Mouse (Mus musculus) limb, embryonic 12.5 days (tissue): ENCODE measurements around the gene Eme2. TPM values are rescaled to one million over a fixed set of nuclear protein-coding genes. Genes with fewer than 3 reads are reported as not detected.

Experiments
- ATAC-seq: fragments of 200-750 bp; cut with Nextera tagmentation; 2 replicates; pipeline ENCODE4 v1.8.0; 2017; ENCODE audit warnings: low read depth, moderate TSS enrichment; ENCODE audit not compliant: insufficient number of reproducible peaks, insufficient read depth, low FRiP score, low TSS enrichment
- H3K27ac ChIP-seq: fragments of 300-500 bp; sonication (generic); 2 replicates; pipeline ENCODE4 v1.5.1; 2016; ENCODE audit warnings: mild to moderate bottlenecking, moderate library complexity
- H3K27me3 ChIP-seq: fragments of 300-500 bp; sonication (generic); 2 replicates; pipeline ENCODE4 v1.6.1; 2016; ENCODE audit warnings: mild to moderate bottlenecking, moderate library complexity
- H3K36me3 ChIP-seq: fragments of 300-500 bp; sonication (generic); 2 replicates; pipeline ENCODE4 v1.6.1; 2016; ENCODE audit warnings: mild to moderate bottlenecking, moderate library complexity
- H3K4me1 ChIP-seq: fragments of 300-500 bp; sonication (generic); replicated peaks from 2 replicates; pipeline ENCODE4 v1.6.1; 2016
- H3K4me2 ChIP-seq: fragments of 300-500 bp; sonication (generic); 2 replicates; pipeline ENCODE4 v1.6.1; 2016; ENCODE audit warnings: mild to moderate bottlenecking, moderate library complexity
- H3K4me3 ChIP-seq: fragments of 300-500 bp; sonication (generic); replicated peaks from 2 replicates; pipeline ENCODE4 v1.5.1; 2016; ENCODE audit warnings: mild to moderate bottlenecking
- H3K9ac ChIP-seq: fragments of 300-500 bp; sonication (generic); replicated peaks from 2 replicates; pipeline ENCODE4 v1.6.1; 2016; ENCODE audit warnings: mild to moderate bottlenecking, moderate library complexity
- H3K9me3 ChIP-seq: fragments of 300-500 bp; sonication (generic); 2 replicates; pipeline ENCODE4 v1.6.1; 2016; ENCODE audit warnings: mild to moderate bottlenecking, moderate library complexity
- WGBS: fragments of 180-500 bp; shearing (Covaris S2); methylation state at CpG from one replicate; pipeline ENCODE4 v1.1.7; 2016; 5-methylcytosine and 5-hydroxymethylcytosine counted together
- polyA plus RNA-seq: library from polyadenylated mRNA; unstranded; fragments of >200 nt; fragmentation: Nextera tagmentation; extraction: Ambion mirVana; gene quantifications from 2 replicates; pipeline ENCODE4 v1.2.1, GENCODE M21; 2016

Gene Eme2
- polyA plus RNA-seq, 1 experiment from 2014 or later: 32.8 TPM

GRCm38 (mm10) chr17:24850065-24850772, 44.7 kb downstream of the Eme2 start, which contains the start of gene Fahd1:
Fahd1 (minus strand) TSS chr17:24850364.
- peak; percentile 100 for ATAC-seq
- Histone ChIP-seq H3K4me2 (peak within 1 kb of the TSS; percentile 89), H3K9ac (peak within 1 kb of the TSS; percentile 74), H3K27me3 (peaks cover 15% of the 10 kb centered on the region), H3K4me1 (peaks cover 22% of the 10 kb centered on the region), H3K9me3 (no peaks in the 10 kb centered on the region), H3K4me3 (peak within 1 kb of the TSS; percentile 69), H3K27ac (peak within 1 kb of the TSS; percentile 94), H3K36me3 (peaks cover 14% of the 10 kb centered on the region)
- WGBS: under 1% methylated on average over 58 of the region's 58 CpGs

DNA sequence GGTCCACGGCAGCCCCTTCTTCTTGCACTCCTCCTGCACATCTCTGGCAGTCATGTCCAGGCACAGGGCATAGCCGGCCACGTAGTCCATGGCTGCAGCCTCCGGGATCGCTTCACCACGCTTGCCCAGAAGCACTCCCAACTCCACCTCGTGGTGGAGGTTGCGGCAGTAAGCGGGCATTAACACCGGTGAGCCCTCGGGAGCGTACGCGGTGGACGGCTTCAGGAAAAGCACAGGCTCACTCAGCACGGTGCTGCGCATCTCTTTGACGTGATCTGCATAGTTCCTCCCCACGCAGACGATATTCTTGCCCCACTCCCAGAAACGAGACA, 45.2 kb downstream of the Eme2 start:
- peaks cover 20% of the 10 kb centered on the region for H3K27me3 ChIP-seq
- H3K9me3 ChIP-seq: no peaks in the 10 kb centered on the region
- H3K4me2 ChIP-seq: peak overlapping the region; percentile 89
- H3K4me3 ChIP-seq: peak overlapping the region; percentile 69
- H3K4me1 ChIP-seq: peaks cover 22% of the 10 kb centered on the region
- peak overlapping the region; percentile 94 for H3K27ac ChIP-seq
- H3K36me3 ChIP-seq: peaks cover 13% of the 10 kb centered on the region
- ATAC-seq: no peak; the same call in 1 of the 2 replicates
- H3K9ac ChIP-seq: peak overlapping the region; percentile 74
- under 1% methylated on average over 21 of the region's 21 CpGs for WGBS

GRCm38 (mm10) chr17:24848600-24849031, 46.3 kb downstream of the Eme2 start:
- no peaks in the 10 kb centered on the region for H3K9me3 ChIP-seq
- H3K27me3 ChIP-seq: peaks cover 27% of the 10 kb centered on the region
- no peak overlapping the region for H3K27ac ChIP-seq
- H3K4me3 ChIP-seq: peak overlapping the region; percentile 69; the same call in 1 of the 2 replicates
- peak overlapping the region; percentile 89 for H3K4me2 ChIP-seq
- peaks cover 22% of the 10 kb centered on the region for H3K4me1 ChIP-seq
- no peak for ATAC-seq
- peaks cover 9% of the 10 kb centered on the region for H3K36me3 ChIP-seq
- H3K9ac ChIP-seq: 0 out of 2 replicates have a peak overlapping the region, but pooled peaks have one; percentile 27

- Histone ChIP-seq H3K27me3 (peaks cover 29% of the 10 kb centered on the region), H3K27ac (no peak overlapping the region), H3K9ac (no peak overlapping the region), H3K36me3 (no peaks in the 10 kb centered on the region), H3K4me2 (no peak overlapping the region), H3K9me3 (no peaks in the 10 kb centered on the region), H3K4me3 (no peak overlapping the region), H3K4me1 (peaks cover 22% of the 10 kb centered on the region)
- no peak for ATAC-seq
- 89% methylated on average over 1 of the region's 1 CpGs for WGBS
Measured at GRCm38 (mm10) chr17:24847386-24847785, 47.5 kb downstream of the Eme2 start.

GRCm38 (mm10) chr17:24844525-24844924, 50.4 kb downstream of the Eme2 start:
- peaks cover 10% of the 10 kb centered on the region; the same call in 1 of the 2 replicates for H3K4me1 ChIP-seq
- 25% methylated on average over 9 of the region's 9 CpGs for WGBS
- ATAC-seq: no peak
- no peak overlapping the region for H3K27ac ChIP-seq
- H3K4me2 ChIP-seq: no peak overlapping the region
- no peaks in the 10 kb centered on the region for H3K36me3 ChIP-seq
- peaks cover 25% of the 10 kb centered on the region for H3K27me3 ChIP-seq
- no peak overlapping the region for H3K4me3 ChIP-seq
- no peak overlapping the region for H3K9ac ChIP-seq
- no peaks in the 10 kb centered on the region for H3K9me3 ChIP-seq

- no peak overlapping the region for H3K27ac ChIP-seq
Measured at GRCm38 (mm10) chr17:24842631-24843030, 52.3 kb downstream of the Eme2 start.

DNA sequence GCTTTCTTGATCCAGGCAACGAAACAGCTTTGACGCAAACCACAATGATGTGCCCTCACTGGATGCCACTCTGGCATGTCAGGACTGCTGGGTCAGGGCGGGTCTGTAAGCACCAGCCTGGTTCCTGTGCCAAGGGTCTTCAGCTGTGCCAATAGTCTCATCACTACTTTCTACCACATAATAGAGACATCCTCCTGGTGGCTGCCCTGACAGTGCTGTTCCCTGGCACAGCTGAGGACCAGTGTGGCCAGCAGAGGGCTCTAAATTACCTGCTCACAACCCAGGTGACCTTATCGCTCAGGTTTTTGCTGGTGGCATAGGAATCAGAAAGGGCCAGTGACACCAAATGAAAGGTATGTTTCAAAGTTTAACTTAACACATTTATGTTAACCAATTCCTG, 53.8 kb downstream of the Eme2 start:
- Histone ChIP-seq H3K4me3 (no peak overlapping the region), H3K27me3 (peaks cover 25% of the 10 kb centered on the region), H3K36me3 (no peaks in the 10 kb centered on the region), H3K4me2 (no peak overlapping the region), H3K4me1 (no peaks in the 10 kb centered on the region), H3K27ac (no peak overlapping the region), H3K9me3 (no peaks in the 10 kb centered on the region), H3K9ac (no peak overlapping the region)
- WGBS: 49% methylated on average over 4 of the region's 4 CpGs
- ATAC-seq: no peak

More at GRCm38 (mm10) chr17:24842631-24843030, 52.3 kb downstream of the Eme2 start:
- H3K4me1 ChIP-seq: no peaks in the 10 kb centered on the region
- H3K9me3 ChIP-seq: no peaks in the 10 kb centered on the region
- H3K4me3 ChIP-seq: no peak overlapping the region
- no peak overlapping the region for H3K9ac ChIP-seq
- H3K4me2 ChIP-seq: no peak overlapping the region
- WGBS: 54% methylated on average over 2 of the region's 2 CpGs
- H3K36me3 ChIP-seq: no peaks in the 10 kb centered on the region
- H3K27me3 ChIP-seq: peaks cover 25% of the 10 kb centered on the region
- ATAC-seq: no peak

DNA sequence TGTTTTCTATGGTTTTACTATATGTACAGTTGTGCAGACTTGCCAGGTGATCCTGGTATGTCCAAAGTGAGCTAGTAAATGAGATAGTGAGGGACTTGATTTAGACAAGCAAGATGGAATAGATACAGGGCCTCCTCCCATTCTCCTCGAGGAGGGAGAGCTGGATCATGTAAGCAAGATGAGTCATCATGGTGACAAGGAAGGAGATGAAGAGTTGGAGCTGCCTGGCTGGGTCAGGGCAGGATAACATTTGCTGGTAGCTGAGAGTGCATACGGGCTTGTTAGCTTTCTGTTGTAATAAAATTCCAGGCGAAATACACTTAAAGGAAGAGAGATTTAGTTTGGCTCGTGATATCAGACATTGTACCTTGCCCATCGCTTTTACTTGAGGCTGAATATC, 54.5 kb downstream of the Eme2 start:
- H3K27me3 ChIP-seq: peaks cover 26% of the 10 kb centered on the region
- no peak overlapping the region for H3K27ac ChIP-seq
- no peaks in the 10 kb centered on the region for H3K4me1 ChIP-seq
- H3K36me3 ChIP-seq: no peaks in the 10 kb centered on the region
- no peaks in the 10 kb centered on the region for H3K9me3 ChIP-seq
- H3K4me2 ChIP-seq: no peak overlapping the region
- H3K4me3 ChIP-seq: no peak overlapping the region
- no peak overlapping the region for H3K9ac ChIP-seq
- 50% methylated on average over 5 of the region's 5 CpGs for WGBS
- ATAC-seq: no peak

DNA sequence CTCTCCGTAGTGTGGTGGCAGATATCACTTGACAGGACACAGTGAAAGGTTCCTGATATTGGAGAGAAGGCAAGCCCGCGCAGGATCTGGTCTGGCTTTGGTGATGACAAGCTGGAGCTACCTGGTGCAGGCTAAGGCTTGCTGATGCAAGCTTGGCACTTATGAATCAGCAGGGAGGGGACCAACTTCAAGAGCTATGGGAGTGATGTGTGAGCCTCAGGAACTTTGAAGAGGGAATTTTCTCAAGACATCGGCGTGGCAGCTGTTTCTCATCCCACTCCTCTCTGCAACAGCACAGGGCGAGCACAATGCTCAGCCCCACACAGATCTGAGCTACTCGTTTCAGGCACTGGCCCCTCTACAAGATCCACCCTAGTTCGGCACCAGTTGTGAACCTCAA, 55.0 kb downstream of the Eme2 start, which contains the start of gene Hagh:
Hagh (plus strand) TSS at position 302 of the 400 bp plus-strand sequence.
- no peaks in the 10 kb centered on the region for H3K4me1 ChIP-seq
- peaks cover 22% of the 10 kb centered on the region for H3K27me3 ChIP-seq
- no peak within 1 kb of the TSS for H3K4me3 ChIP-seq
- H3K4me2 ChIP-seq: no peak within 1 kb of the TSS
- H3K36me3 ChIP-seq: no peaks in the 10 kb centered on the region
- 63% methylated on average over 8 of the region's 8 CpGs for WGBS
- no peak for ATAC-seq
- no peak within 1 kb of the TSS for H3K9ac ChIP-seq
- H3K27ac ChIP-seq: no peak within 1 kb of the TSS
- H3K9me3 ChIP-seq: no peaks in the 10 kb centered on the region

Other genes with a start within 250 kb of the Eme2 start
- 58.9 and 59.3 TPM in 2 replicates for gene Slc9a3r2, start 244.8 kb downstream of the Eme2 start, polyA plus RNA-seq
- 0.49 and 1.3 TPM in 2 replicates for gene Npw, start 236.6 kb downstream of the Eme2 start, polyA plus RNA-seq
- 24.5 and 28.4 TPM in 2 replicates for gene Zfp598, start 225.4 kb downstream of the Eme2 start, polyA plus RNA-seq
- gene Syngr3, start 205.1 kb downstream of the Eme2 start, polyA plus RNA-seq: 7.5 and 8.2 TPM in 2 replicates
- gene Gfer, start 198.9 kb downstream of the Eme2 start, polyA plus RNA-seq: 49.7 and 53.5 TPM in 2 replicates
- 1.7 and 1.8 TPM in 2 replicates for gene Noxo1, start 198.9 kb downstream of the Eme2 start, polyA plus RNA-seq
- gene Tbl3, start 187.4 kb downstream of the Eme2 start, polyA plus RNA-seq: 99.7 and 103 TPM in 2 replicates
- 0.29 and 0.41 TPM in 2 replicates for gene Rnf151, start 177.0 kb downstream of the Eme2 start, polyA plus RNA-seq
- gene Rps2, start 177.0 kb downstream of the Eme2 start, polyA plus RNA-seq: 1,161 and 1,172 TPM in 2 replicates
- 206 and 217 TPM in 2 replicates for gene Ndufb10, start 170.6 kb downstream of the Eme2 start, polyA plus RNA-seq
- gene Rpl3l, start 167.3 kb downstream of the Eme2 start, polyA plus RNA-seq: not detected in 2 replicates
- 22.7 and 24.1 TPM in 2 replicates for gene Msrb1, start 158.4 kb downstream of the Eme2 start, polyA plus RNA-seq
- 2.7 and 4.0 TPM in 2 replicates for gene Hs3st6, start 142.1 kb downstream of the Eme2 start, polyA plus RNA-seq
- not detected in 2 replicates for gene Meiob, start 90.8 kb downstream of the Eme2 start, polyA plus RNA-seq
- 26.3 and 27.6 TPM in 2 replicates for gene Hagh, start 54.9 kb downstream of the Eme2 start, polyA plus RNA-seq
- gene Fahd1, start 44.7 kb downstream of the Eme2 start, polyA plus RNA-seq: 18.6 and 22.5 TPM in 2 replicates
- gene Igfals, start 29.1 kb downstream of the Eme2 start, polyA plus RNA-seq: 0.37 and 0.43 TPM in 2 replicates
- 50.1 and 53.2 TPM in 2 replicates for gene Nubp2, start 8.7 kb downstream of the Eme2 start, polyA plus RNA-seq
- gene Spsb3, start 8.4 kb downstream of the Eme2 start, polyA plus RNA-seq: 40.4 and 46.1 TPM in 2 replicates
- gene Mrps34, start within 50 bp of the Eme2 start, polyA plus RNA-seq: 89.5 and 94.8 TPM in 2 replicates
- 46.2 and 46.5 TPM in 2 replicates for gene Nme3, start 1.4 kb upstream of the Eme2 start, polyA plus RNA-seq
- 45.0 and 46.5 TPM in 2 replicates for gene Mapk8ip3, start 41.9 kb upstream of the Eme2 start, polyA plus RNA-seq
- 265 and 277 TPM in 2 replicates for gene Jpt2, start 65.6 kb upstream of the Eme2 start, polyA plus RNA-seq
- gene Cramp1l, start 120.7 kb upstream of the Eme2 start, polyA plus RNA-seq: 9.4 and 12.1 TPM in 2 replicates
- gene Ift140, start 121.0 kb upstream of the Eme2 start, polyA plus RNA-seq: 26.2 and 26.5 TPM in 2 replicates
- 11.0 and 12.0 TPM in 2 replicates for gene Tmem204, start 188.5 kb upstream of the Eme2 start, polyA plus RNA-seq
- gene Telo2, start 220.9 kb upstream of the Eme2 start, polyA plus RNA-seq: 58.0 and 60.1 TPM in 2 replicates
- gene Ptx4, start 225.7 kb upstream of the Eme2 start, polyA plus RNA-seq: 0.31 and 0.42 TPM in 2 replicates
- 24.6 and 26.0 TPM in 2 replicates for gene Clcn7, start 238.3 kb upstream of the Eme2 start, polyA plus RNA-seq